Mouse (Mus musculus) brain, adult 2 months (tissue): ENCODE measurements around the gene Gpr88.
"Not testable (repeated sequence)": the region's sequence is repeated elsewhere in the genome, so short reads cannot be mapped to it uniquely, and the experiment has no call there.

Experiments used
- DNase-seq: peaks from one replicate; pipeline ENCODE4 v3.0.0; 2011; ENCODE audit warnings: low read depth, low spot score

Gene Gpr88

GRCm38 (mm10) chr3:116242685-116243084, 10.6 kb downstream of the Gpr88 start:
- DNase-seq, result peak; percentile 42

GRCm38 (mm10) chr3:116237527-116237926, 15.8 kb downstream of the Gpr88 start:
- no peak for DNase-seq

- no peak for DNase-seq
Observed at GRCm38 (mm10) chr3:116236856-116237255, 16.4 kb downstream of the Gpr88 start.

- no peak for DNase-seq
Observed at GRCm38 (mm10) chr3:116233515-116233914, 19.8 kb downstream of the Gpr88 start.

GRCm38 (mm10) chr3:116232763-116233162, 20.5 kb downstream of the Gpr88 start:
- DNase-seq, result peak; percentile 38

- DNase-seq, result no peak
Observed at GRCm38 (mm10) chr3:116229336-116229735, 24.0 kb downstream of the Gpr88 start.

GRCm38 (mm10) chr3:116228360-116229245, 24.7 kb downstream of the Gpr88 start:
- DNase-seq, result no peak

GRCm38 (mm10) chr3:116227383-116227782, 25.9 kb downstream of the Gpr88 start:
- no peak for DNase-seq

- no peak for DNase-seq
Observed at GRCm38 (mm10) chr3:116226915-116227314, 26.4 kb downstream of the Gpr88 start.

GRCm38 (mm10) chr3:116222511-116223243, 30.6 kb downstream of the Gpr88 start:
- DNase-seq, result no peak

GRCm38 (mm10) chr3:116221686-116222010, 31.7 kb downstream of the Gpr88 start:
- no peak for DNase-seq

GRCm38 (mm10) chr3:116220980-116221685, 32.2 kb downstream of the Gpr88 start:
- no peak for DNase-seq

GRCm38 (mm10) chr3:116217398-116217797, 35.9 kb downstream of the Gpr88 start:
- DNase-seq, result not testable (repeated sequence)

GRCm38 (mm10) chr3:116216261-116216660, 37.0 kb downstream of the Gpr88 start:
- no peak for DNase-seq

- DNase-seq, result no peak
Observed at GRCm38 (mm10) chr3:116211639-116212038, 41.7 kb downstream of the Gpr88 start.

- no peak for DNase-seq
Observed at GRCm38 (mm10) chr3:116210720-116211121, 42.6 kb downstream of the Gpr88 start.

GRCm38 (mm10) chr3:116209214-116209613, 44.1 kb downstream of the Gpr88 start:
- DNase-seq, result no peak

- DNase-seq, result no peak
Observed at GRCm38 (mm10) chr3:116206306-116206834, 46.9 kb downstream of the Gpr88 start.

GRCm38 (mm10) chr3:116205346-116206219, 47.7 kb downstream of the Gpr88 start:
- DNase-seq, result no peak

- no peak for DNase-seq
Observed at GRCm38 (mm10) chr3:116204643-116205042, 48.7 kb downstream of the Gpr88 start.

- no peak for DNase-seq
Observed at GRCm38 (mm10) chr3:116203942-116204341, 49.4 kb downstream of the Gpr88 start.
